Mouse (Mus musculus) inflammation-experienced regulatory T-cells, adult 6 months (primary cell): ENCODE measurements at regions not wholly inside any gene's neighbourhood (a gene's known extent, or its start where the extent isn't known, plus 50 kb on each side); places are given as distances from the start of the nearest gene placed in this dataset.

Source experiments
- ATAC-seq: one replicate; pipeline ENCODE4 v1.8.0; 2017

DNA sequence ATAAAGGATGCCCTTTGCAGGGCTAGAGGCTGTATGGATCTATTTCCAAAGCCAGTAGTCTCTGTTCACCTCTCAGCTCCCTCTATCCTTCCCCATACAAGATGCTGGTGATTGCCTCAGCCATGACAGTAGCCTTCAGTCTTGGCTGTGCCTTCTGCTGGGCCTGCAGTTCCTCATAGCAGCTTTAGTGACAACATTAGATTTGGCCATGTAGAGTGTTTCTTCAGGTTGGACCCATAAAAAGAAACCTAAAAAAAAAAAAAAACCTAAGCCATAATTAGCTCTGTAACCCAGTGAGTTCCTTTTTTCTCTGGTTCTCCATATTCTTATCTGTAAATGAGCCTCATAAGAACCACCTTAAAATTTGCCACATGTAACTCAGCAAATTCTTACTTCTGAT is 319.6 kb upstream of the Npvf start:
- ATAC-seq: no peak

DNA sequence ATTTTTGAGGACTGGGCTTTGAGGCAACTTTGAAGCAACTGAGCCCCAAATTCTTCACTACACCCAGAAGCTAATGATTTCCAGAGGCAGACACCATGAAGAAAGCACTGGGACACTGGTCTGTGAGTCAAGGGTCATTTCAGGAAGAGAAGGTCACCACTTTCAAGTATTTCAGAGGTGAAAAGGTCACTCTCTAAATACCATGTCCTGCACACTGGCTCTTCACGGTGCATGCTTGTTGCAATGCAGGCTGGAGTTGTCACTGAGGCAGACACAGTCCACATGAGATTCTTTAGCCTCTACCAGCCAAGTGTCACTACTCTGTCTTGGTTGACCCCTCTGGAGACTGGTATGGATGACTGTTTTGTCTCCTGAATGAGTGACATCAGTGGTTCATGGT is 320.7 kb upstream of the Npvf start:
- ATAC-seq: no peak

DNA sequence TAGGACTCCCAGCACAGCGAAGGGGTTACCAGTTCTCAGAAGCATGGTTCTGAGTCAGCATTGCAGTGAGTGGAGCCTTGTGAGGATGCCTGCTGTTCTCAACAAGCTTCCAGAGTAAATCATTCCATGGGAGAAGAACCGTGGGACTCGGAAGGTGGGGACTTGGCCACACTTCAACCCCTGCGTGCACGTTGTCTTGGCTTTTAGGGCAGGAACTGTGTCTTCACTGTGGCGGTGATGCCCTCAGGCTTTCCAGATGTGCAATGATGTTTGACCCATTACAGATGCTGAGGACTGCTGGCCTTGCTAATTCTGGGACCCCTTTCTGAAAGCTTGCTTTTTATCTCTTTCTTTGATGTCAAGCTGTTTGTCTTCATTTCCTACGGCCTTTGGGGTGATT is 322.7 kb upstream of the Npvf start:
- no peak for ATAC-seq

DNA sequence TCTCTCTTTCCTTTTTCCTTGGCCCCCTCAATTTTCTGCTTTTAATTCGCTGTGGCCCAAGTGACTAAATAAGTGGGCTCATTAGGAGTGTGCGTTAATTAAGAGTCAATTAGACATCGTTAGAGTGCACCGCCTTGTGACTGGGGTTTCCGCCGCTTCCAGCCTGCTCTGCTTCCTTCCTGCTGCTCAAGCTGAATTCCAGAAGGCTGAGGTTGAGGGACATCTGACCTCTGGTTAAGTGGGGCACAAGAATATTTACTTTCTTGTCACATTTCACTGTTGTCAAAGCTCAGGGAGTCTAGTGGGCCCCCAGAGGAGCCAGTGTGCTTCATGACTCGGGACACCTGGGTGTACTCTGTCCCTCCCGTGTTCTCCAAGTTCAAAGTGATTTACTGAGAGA is 323.1 kb upstream of the Npvf start:
- no peak for ATAC-seq

DNA sequence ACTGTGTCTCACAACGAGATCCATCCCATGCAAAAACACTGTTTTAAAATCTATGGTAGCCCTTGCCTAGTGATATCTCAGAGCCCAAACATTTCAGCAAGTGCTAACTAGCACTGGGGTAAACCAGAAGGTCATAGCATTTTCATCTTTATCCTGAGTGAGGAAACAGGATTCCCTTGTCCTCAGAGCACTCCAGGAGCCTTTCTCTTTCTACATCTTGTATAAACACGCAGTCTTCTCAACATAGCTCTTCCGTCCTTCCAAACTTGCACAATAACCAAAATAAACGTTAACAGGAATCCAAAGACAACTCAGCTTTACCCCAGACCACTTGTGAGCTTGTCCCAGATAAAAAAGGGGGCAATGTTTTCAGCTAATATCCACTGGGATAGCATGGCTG is 323.8 kb upstream of the Npvf start:
- ATAC-seq: no peak

DNA sequence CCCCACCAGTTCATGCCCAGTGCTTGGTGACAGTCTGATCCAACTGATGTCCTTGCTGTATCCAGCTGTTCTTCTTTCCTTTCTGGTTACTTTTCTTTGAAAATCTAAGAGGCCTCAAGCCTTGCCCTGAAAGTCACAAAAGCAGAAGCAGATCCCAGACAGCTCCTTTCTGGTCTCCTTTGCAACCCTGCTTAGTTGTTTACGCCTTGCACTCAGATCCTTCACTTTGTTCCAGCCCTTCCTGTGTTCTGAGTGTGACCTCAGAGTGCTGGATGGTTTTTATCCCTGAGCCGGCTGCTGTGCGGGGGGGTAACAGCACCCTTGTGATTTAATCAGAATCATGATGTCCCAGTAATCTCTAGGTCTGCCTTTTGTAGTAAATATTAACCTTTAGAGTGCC is 324.3 kb upstream of the Npvf start:
- no peak for ATAC-seq

DNA sequence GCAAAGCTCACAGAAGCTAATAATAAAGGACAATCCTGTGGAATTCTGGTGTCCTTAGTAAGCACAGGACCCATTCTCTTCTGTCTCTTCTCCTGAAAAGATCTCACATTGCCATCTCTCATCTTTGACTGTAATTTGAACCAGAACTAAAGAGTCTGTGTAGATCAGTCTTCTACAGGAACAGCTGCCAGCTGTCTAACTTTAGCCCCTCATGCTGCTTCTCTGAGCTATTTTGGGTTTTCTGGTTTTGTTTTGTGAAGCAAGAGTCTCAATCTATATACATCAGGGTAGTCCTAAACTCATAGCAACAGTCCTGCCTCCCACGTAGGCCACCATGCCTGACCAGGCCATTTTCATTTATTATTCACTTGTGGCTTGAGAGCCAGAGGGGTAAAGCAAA is 325.5 kb upstream of the Npvf start:
- no peak for ATAC-seq

DNA sequence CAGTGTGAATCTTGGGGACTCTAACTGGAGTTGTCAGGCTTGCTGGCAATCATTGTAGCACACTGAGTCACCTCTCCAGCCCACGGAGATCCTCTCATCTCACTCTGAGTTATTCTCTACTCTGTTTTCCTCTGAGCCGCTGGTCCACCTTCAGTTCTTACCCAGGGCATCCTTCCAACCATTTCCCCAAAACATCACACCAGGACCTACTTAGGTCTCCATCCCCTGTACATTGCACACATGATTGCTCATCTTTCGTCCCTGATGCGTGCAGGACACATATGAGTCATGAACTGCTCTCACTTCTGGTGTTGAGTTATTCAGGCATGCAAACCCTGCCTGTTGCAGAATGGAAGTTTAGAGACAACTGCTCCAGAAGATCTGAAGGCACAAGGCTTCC is 326.1 kb upstream of the Npvf start:
- ATAC-seq: no peak

DNA sequence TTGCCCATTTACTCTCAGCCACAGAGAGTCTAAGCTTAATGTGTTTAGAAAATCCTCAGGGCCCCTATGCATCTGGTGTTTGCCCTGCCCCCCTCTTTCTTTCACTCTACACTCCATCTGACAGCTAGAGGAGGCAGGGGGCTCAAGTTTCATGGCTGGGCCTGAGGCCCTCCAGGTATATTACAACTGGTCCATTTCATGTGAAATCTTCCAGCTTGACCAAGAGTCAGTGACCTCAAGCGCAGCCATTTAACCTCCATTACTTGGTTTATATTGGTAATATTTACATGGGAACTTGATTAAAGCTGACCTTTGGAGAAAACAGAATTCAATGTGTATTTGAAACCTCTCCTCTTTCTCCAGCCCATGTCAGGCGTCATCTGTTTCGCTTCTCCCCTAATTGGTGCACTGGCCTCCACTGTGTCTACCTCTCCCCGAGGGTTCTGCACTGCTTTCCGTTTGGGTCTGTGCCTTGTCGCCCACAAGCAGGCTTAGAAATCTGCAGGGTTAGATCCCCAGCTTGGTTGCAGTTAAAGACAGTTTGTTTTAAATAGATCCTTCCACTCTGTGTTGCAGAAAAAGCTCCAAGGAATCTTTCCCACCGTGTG is 327.6 kb upstream of the Npvf start:
- no peak for ATAC-seq

DNA sequence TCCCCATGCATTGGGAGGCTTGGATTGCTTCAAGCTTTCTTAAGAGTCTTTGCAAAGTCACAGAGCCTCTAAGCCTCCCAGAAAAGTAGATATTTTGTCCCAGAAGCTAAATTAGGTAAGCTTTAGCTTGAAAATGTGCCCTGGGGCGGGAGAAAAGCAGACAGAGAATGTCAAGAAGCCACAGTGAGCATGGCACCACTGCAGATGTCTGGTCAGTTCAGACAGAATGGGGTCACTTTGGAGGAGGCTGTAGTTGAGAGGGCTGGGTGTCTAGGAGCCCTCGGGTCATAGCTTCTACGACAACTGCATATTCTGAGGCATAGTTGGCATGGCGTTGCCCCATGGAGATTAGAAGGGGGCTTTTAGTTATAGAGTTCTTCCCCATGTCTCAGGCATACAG is 328.6 kb upstream of the Npvf start:
- ATAC-seq: no peak

DNA sequence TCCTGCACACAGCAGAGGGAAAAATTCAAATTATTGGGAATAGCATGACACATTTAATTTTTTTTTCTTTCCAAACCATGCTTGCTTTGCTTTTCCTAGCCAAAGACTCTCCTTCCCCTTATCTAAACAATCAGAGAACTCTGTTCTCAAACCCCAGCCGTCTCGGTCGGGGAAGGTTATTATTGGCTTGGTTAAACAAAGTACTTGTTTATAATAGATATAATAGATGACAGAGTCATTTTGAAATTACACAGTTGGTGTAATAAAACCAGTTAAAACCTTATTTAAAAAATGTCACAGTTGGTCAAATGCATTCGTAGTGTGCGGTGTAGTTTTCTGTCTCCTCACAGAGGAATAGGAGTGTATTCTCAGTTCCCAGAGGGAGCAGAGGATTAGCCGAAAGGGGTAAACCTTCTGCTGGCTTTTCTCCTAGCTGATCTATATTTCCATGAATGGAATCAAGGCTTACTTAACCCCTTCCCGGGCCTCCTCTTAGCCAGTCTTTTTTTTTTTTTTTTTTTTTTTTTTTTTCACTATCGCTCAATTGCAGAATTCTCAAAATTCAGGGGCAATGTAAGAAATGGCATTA is 329.4 kb upstream of the Npvf start:
- ATAC-seq: no peak

DNA sequence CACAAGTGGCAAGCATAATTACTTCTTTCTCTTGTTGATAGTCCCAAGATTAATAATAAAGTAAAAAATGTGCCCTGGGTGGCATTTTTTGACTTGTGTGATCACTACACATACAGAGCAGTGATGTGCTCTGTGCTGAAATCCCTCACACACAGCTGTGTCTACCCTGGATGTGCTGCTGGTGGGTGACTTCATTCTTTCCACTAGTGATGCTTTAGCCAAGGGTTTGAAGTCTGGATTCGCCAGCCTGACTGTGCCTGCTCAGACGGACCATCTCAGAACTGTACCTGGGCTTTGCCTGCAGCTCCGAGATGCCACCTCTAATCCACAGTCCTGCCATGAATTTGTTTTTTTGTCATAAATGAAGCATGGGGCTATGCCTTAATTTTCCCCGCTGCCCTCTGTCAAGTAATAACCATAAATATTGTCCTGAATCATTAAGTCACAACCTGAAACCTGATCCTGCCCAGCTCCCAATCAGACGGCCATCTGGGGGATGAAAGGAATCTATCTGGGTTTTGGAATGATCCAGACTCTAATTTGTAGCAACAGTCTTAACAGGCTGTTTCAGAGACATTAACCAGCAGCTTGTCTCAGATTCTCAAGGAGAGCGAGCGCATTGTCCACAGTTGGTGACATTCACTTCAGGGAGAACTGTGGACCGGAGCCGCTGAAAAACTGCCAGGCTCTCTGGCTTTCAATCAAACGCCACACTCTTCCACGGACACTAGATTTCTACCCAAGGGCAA is 330.1 kb upstream of the Npvf start:
- no peak for ATAC-seq

DNA sequence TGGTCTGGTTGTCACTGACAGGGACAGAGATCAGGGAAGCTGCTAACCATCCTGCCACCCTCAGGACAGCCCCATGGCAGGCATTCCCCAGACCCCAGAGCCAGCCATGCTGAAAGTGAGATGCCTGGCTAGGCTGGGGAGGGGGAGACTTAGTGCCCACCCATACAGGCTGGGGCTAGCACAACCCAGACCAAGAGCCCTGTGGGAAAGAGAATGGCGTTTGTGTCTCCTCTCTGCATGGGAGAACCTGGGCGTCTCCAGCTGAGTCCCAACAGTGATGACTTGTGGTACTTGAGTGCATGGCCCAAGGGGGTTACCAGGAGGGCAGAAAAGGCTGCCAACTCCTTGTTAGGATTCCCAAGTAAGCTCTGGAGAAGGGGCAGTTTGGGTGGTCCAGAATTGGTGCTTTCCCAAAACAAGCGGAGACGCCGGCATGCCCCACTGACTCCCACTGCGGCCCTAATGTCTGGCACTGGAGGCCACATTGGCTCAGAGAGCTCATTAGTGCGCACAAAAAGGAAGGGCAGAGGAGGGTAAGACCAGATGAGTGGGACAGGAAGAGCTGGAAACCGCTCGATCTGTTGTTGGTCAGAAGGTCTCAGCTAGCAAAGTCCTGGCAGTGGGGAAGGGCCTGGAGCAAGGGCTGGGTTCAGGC is 332.2 kb upstream of the Npvf start:
- no peak for ATAC-seq

DNA sequence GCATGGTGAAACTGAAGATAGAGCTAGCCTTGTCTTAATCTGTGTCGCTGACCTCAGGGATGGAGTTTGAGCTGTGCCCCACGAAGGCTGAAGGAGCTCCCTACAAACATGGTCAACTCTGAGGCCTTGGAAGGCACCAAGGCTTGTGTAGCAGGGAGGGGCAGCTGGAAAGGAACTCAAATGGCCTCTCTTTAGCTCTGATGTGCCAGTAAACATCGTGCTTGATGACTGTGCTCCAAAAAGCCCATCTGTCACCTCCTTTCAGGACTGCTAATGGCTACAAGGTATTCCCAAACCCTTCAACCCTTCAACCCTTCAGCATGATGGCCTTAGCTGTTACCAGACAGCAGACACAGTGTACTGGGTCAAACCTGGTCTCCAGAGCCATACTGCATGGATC is 334.3 kb upstream of the Npvf start:
- ATAC-seq: no peak

DNA sequence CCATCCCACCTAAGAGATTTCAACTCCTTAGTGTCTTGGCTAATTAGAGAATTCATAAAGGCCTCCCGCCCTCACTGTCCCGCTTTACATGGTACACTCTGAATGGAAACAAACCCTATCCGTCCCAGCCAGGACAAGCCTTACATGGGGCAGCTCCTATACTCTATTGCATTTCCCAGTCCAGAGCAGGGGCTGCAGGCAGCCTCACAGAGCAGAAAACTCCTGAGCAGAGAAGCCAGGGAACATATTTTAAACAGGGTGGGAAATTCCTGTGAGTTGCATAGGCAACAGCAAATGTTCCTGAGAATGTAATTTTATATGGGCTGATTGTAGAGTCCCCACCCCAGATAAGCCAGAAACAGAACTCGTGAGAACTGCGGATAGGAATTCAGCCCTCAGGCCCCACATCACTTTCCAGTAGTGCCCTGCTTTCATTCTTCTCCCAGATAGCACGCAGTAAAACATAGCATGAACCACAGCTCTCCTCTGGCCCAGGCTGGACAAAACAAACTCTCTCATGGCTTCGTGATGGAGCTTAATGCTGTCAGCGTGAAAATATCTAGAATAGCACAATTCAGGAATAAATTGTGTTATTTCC is 337.4 kb upstream of the Npvf start:
- ATAC-seq: no peak

DNA sequence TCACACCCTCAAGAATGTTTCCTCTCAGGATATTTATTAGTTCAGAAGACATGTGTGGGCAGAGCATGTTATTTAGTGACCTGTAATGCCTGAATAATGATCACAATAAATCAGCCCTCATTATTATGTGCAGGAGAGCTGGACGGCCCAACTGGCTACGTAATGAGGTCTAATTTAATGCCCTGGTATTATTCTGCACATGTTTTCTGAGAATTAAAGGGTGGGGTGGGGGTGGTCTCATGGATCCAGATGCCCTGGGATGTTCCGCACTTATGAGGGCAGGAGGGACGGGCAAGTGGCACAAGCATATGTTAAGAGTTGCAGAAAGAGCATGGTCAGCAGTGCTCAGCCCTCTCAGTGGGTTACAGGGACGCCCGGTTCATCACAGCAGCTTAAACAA is 339.7 kb upstream of the Npvf start:
- no peak for ATAC-seq

DNA sequence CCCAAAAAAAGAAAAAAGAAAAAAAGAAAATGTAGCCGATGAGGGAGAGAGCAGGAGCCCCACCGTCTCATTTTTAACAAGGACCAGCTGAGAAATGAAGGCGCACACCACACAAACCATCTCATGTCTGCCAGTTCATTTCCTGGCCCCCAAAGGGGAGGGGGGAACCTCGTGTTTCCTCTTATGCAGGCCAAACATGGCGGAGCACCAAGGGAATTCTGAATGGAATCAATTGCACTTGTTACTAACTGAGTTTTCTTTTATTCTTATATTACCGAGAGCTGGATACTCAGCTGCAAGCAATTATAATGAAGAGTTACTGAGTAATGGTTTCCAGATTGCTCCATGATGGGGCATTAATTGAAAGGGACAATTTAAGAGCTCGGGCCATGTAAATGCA is 348.5 kb upstream of the Npvf start:
- ATAC-seq: no peak

DNA sequence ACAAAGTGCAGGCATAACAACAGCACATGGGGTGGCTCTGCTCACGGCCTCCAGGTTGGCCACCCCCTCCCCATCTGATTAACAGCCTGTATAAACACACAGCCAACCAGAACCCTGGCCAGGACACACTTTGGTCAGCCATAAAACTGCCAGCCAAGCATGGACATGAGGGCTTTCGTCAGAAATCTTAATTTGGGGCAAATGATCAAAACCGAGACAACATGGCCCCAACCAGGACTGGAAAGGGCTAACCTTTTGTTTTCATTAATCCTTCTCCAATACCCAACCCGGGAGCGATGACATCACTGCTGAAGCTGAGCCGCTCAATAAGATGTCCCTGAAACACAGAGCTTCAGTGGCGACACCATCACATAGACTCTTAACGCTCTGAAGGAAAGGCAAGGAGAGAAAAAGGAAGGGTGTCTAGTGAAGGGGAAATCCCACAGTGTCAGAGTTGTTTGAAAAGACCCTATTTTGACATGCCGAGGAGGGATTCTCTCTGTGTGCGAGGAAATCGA is 351.9 kb upstream of the Npvf start:
- ATAC-seq: no peak

DNA sequence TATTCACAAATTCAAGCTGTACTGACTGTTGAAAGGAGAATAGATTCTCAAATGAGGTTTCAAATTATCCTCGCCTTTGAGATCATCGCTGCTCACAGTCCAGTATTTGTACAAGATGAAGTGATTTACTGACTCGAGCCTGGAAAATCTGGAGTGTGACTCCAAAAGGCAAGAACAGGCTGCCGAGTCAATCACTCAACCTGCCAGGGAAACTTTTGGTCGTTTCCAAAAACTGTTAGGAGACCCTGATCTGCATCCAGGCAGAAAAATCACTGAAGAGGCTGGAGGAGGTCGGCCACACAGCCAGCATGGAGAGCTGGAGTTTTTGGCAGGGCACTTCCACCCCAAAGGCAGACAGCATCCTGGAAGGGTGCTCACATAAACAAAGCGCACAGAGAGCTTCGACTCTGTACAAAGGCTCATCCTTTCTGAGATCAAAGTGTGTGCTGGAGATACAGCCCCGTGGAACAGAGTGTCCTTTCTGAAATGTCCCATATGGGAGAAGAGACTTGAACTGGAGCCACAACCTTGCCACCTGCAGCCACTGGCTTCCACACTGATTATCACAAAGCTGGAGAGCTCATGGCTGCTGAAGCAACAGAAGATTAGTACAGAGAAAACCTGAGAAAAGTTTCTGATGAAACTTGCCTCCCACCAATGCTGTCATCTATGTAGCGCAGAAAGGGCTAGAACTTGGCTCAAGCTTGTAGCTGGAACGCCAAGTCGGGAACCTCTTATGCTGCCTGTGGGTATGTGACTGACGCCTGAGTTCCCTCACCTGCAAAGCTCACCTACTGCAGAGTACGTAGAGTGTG is 355.5 kb upstream of the Npvf start:
- ATAC-seq: no peak

DNA sequence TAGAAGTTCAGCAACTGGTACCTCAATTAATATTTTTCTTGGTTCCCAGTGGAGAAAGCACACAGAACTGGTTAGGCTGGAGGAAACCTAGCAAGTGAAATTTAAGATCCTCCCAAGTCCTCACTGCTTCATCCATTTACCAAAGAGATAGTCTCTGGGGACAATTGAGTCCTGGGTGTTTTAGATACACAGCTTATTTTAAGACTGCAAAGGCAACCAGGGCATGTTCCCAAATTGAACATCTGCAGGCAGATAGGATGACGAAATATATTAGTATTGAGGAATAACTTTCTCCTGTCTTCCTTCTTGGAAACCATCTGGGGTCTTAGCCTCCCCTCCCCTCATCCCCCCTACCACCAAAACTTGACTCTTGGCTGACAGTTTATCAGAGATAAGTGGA is 356.3 kb upstream of the Npvf start:
- no peak for ATAC-seq

DNA sequence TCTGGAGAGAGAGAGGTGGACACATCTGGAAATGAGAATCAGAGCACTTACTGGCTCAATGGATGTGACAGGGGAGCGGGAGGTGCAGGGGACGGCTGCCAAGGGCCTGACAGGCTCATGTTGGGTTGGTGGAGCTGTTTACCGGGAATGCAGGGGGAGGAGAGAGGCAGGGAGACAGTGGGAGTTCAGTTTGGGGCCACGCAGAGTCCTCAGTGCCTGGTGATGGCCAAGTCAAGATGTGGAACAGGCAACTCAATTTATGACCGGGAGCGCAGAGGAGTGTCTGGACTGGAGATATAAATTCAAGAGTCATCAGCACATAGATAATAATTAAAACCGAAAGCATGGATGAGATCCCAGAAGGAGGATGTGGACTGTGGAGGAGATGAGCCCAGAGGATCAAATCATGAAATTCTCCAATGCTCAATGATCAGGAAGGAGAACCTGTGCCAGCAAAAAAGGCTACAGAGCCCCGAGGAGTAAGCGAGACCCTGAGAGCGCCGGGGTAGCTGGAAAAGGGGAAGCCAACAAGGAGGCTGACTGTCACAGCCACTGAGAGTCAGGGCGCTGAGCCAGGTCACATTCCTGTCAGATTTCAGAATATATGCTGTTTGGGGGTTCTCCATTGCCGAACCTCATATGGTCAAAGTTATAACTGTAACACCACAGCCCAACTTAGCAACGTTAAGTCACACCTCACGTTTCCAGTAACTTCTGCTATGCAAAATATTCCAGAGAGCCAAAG is 358.0 kb upstream of the Npvf start:
- ATAC-seq: no peak

DNA sequence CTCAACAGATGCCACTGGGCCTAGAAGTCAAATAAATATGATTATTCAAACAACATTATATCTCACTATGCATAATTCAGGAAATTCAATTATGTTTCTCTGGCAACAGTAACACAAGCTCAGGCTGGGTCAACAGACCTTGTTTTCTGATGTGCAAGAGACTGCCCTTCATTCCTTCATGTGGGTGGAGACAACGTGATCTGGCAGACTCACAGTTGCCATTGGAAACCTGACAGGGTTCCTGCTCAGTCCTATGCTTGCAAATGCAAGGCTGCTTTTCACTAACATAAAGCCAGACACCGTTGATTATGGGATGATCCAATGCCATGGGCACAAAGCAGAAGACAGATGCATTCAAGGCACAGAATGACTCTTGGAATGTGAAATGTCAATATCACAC is 361.5 kb upstream of the Npvf start:
- ATAC-seq: no peak
